Mouse (Mus musculus) stomach, postnatal 0 days (tissue): ENCODE measurements around the gene Ccnk.

Source experiments
- CTCF ChIP-seq: IDR thresholded peaks from 2 replicates; pipeline ENCODE4 v1.5.1; 2016; ENCODE audit warnings: antibody characterized with exemption, low read depth, mild to moderate bottlenecking, moderate library complexity
- EP300 ChIP-seq: optimal IDR thresholded peaks from 2 replicates; pipeline ENCODE3; 2016; ENCODE audit warnings: antibody characterized with exemption

DNA sequence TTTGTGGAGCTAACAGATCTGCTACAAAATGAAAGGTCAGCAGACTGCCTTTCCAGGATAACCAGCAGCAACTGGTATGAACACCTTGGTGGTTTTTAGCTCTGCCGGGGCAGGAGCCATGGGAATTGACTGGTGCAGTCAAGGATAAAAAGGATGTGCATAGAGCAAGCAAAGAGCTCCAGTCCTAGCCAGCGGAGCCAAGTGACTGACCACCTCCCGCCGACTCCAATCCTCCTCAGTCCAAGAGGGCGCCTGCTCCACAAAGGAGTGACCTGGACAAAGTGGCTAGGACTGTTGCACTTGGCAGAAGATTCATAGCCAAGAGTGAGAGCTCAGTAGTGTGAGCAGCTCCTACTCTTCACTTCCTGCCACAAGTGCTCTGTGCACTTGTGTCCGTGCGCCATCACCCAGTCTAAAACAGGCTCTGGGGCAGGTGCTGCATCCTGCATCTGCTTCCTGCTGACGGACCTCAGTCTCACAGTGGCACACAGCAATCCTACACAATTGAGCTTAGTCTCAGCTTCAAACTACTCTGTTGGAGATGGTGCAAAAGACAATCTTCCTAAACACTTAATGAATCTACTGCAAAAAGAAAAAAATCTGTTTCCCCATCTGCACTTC is 46.8 kb upstream of the Ccnk start:
- TF ChIP-seq CTCF (no peak), EP300 (no peak)
